Mouse (Mus musculus) natural killer cell, adult 2 months (primary cell): Measurements from ENCODE around the gene Dnajc5.

ENCODE experiments used
- DNase-seq, 2 experiments: peaks; one replicate each; pipeline ENCODE4 v3.0.0; 2022; ENCODE audit warnings: low spot score in 2 of 2

Gene Dnajc5

GRCm38 (mm10) chr2:181589011-181589731 lies 68.9 kb downstream of the Dnajc5 start:
- no peak for DNase-seq

GRCm38 (mm10) chr2:181589732-181590105 lies 69.4 kb downstream of the Dnajc5 start:
- DNase-seq, result no peak

GRCm38 (mm10) chr2:181590471-181590870 lies 70.2 kb downstream of the Dnajc5 start:
- no peak for DNase-seq

- DNase-seq, result no peak
Observed at GRCm38 (mm10) chr2:181591528-181592085, 71.3 kb downstream of the Dnajc5 start, which contains the start of gene Prpf6. Gene Prpf6 (plus strand): TSS chr2:181591868.

- peak; percentile 57 to 62 for DNase-seq
Observed at GRCm38 (mm10) chr2:181592231-181593041, 72.2 kb downstream of the Dnajc5 start, which contains the start of gene Zfp512b. Gene Zfp512b (minus strand): TSS chr2:181592803.

GRCm38 (mm10) chr2:181593042-181593421 lies 72.7 kb downstream of the Dnajc5 start:
- no peak for DNase-seq

- DNase-seq, result no peak
Observed at GRCm38 (mm10) chr2:181593937-181594336, 73.7 kb downstream of the Dnajc5 start.

DNA sequence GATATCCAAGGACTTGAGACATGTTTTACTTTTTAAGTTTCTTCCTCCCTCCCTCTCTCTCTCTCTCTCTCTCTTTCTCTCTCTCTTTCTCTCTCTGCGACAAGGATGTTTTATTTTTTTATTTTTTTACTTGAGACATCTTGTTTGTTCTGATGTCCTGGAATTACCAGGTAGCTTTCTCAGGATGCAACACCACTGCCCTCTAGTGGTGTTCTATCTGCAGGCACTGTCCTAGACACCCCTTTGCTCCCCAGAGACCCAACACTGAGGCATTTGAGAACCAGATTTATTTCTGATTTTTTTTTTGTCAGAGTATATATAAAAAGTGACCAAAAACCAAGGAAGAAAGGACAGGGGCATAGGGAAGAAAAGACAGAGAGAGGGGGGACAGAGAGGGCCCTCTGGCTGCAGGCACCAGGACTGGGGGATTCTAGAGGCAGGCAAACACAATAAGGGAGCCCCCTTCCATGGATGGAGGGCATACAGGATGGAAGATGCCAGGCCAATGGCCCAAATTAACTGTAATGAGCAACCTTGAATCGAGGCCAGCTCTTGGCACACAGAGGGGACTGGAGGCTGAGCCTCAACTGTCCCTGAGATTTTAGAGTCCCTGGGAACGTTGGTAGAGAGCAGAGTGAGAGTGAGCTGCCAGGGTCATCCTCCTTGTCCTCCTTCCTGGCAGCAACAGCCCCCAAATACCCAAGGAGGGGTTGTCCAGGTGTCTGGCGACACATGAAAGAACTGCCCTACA lies 74.8 kb downstream of the Dnajc5 start:
- peak in 1 of 2 experiments; percentile 39 for DNase-seq

- no peak for DNase-seq
Observed at GRCm38 (mm10) chr2:181596221-181596960, 76.1 kb downstream of the Dnajc5 start.

DNA sequence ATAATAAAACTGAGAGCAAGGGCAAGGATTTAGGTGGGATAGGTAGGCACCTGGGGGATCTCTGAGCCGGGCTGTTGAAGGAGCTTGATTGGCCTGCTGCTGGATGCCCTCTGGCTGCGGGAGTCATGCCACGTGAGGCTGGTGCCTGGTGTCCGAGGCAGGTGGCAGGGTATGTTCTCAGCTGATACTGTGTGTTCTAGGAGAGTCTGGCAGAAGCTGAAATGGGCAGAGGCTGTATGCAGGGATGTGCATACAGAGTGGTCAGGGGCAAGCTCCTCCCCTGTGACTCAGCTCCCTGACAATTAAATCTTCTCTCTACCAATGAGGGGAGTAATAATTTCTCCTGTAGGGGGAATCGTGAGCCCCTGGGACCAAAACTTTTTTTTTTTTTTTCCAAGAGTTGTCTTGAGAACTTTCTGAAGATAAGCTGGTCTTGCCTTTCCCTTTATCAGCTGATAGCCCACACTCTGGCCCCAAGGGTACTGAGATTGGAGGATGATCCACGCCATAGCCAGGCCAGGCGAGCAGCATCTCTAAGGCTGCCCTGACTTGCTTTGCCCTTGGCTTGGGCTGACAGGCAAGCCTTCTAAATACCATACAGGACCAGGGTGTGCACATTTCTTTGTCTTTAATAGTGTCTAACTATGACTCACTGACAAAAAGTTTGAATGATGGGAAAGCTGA lies 77.2 kb downstream of the Dnajc5 start:
- no peak for DNase-seq

DNA sequence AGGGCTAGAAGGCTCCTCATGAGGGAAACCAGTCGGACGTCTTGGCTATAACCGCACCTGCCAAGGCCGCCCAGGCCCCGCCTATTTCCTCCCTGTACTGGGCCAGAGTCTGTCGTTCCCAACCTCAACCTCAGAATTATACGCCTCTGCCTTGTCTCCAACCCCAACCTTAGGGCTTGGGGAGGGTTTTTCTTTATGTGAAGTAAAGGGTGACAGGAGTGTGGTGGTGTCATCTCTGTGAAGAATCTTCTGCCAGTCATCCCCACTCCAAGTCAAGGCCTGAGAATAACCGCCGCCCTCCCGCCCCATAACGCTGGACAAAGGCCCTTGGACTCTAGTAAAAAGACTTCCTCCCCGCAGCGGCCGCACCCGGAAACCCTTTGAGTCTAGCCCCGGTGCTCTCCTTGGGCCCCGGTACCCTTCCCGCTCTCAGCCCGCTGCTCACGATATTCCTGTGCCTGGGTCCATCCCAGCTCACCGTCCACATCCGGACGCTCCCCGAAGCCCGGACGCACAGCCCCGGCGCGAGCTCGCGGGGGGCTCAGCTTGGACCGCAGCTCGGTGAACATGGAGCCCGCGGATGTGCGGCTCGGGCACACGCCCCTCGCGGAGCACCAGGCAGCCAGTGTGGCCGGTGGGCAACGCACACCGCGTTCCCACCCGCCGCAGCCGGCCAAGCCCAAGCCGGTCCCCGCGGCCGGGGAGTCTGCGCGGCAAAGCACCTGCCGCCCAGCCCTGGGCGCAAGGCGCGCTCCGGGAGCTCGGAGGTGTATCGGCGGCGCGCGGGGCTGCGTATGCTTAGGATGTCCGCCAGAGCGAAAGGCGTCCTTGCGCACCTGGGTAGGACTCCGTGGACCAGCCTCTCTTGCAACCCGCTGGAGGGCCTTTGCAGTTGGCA lies 78.4 kb downstream of the Dnajc5 start, which contains the start of gene Samd10:
Samd10 (minus strand) TSS at position 759 of the 898 bp plus-strand sequence.
- DNase-seq, result peak; percentile 62 to 64

GRCm38 (mm10) chr2:181600226-181600758 lies 80.0 kb downstream of the Dnajc5 start:
- DNase-seq, result no peak

DNA sequence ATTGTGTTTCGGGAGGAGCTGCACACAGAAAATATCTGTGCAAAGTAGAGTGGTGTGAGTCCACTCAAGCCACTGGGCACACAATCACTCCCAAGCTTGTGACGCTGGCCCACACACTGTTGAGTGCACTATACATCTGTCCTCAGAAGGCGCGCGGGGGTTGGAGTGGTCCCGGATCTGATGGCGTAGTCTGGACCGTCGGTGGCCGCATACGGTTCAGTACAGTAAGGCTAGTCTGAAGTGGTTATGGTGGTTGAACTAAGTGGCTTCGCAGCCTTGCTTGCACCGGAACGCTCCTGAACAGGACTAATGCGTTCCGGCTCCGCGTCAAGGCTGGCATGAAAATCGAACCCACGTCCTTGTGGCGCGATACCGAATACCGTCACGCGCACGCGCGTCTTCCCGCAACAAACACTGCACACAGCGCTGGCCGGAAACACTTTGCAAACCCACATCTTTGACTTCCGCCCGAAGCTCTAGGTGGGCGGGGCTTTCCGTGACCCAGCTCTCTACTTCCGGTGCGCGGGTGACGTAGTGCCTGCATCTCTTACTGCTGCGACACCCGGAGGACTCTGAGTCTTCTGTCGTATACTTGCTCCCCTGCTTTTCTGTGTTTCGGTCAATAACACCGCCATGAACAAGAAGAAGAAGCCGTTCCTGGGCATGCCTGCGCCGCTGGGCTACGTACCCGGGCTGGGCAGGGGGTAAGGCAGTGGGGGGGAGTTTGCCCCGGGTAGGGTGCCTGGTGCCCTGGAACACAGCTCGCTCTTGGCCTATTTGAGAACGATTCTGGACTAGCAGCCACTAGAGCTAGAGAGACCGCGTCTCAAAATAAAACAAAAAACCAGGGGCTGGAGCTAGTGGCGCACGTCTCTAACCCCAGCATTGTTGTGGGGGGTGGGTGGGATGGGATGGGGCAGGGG lies 80.8 kb downstream of the Dnajc5 start:
- peak; percentile 96 to 97 for DNase-seq

GRCm38 (mm10) chr2:181601751-181602145 lies 81.5 kb downstream of the Dnajc5 start:
- no peak for DNase-seq

GRCm38 (mm10) chr2:181602367-181602766 lies 82.1 kb downstream of the Dnajc5 start:
- no peak for DNase-seq
